Mouse (Mus musculus) bone marrow macrophage, adult 2 months (primary cell): ENCODE measurements around the gene Zkscan16.

Source experiments
- CTCF ChIP-seq: IDR thresholded peaks from 2 replicates; pipeline ENCODE4 v1.5.1; 2012; ENCODE audit warnings: low read depth, mild to moderate bottlenecking, low read length, moderate library complexity
- POLR2A ChIP-seq: IDR thresholded peaks from 2 replicates; pipeline ENCODE4 v1.6.1; 2012; ENCODE audit warnings: mild to moderate bottlenecking, low read depth, low read length, borderline replicate concordance

DNA sequence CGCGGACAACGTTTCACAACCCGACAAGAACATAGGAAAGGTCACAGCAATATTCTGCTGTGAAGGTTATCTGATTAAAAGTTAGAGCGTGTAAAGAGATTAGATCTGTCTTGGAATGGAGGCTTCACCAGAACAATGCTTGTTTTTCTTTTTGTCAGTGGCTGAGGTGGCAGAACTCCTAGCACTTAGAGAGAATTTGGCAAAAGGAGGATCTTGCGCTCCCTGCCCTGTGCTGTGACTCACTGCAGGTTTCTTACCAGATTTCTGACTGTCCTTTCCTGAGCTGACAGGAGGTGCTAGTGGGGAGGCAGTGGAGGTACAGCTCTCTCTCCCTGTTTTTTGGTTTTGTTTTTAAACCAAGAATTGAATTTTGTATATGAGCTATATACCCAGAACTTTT lies 63.6 kb downstream of the Zkscan16 start:
- TF ChIP-seq CTCF (no peak), POLR2A (no peak)
